Mouse (Mus musculus): ENCODE data around the gene Anapc15. TPM values are rescaled to one million over a fixed set of nuclear protein-coding genes. Genes with fewer than 3 reads are reported as not detected.

Anapc15 gene
- polyA plus RNA-seq, 1 experiment from 2014 or later, result 82.2 TPM

GRCm38 (mm10) chr7:101882413-101883154 lies 19.1 kb downstream of the Anapc15 start:
- 50% methylated on average over 9 of the region's 9 CpGs for WGBS (ENCODE audit: insufficient replicate concordance)
- Histone ChIP-seq H3K4me2 (no peak overlapping the region), H3K4me1 (no peaks in the 10 kb centered on the region), H3K27ac (no peak overlapping the region), H3K36me3 (no peaks in the 10 kb centered on the region), H3K9me3 (replicated peaks) (no peaks in the 10 kb centered on the region), H3K27me3 (replicated peaks) (no peaks in the 10 kb centered on the region; the same call in 1 of the 2 replicates), H3K9ac (no peak overlapping the region), H3K4me3 (no peak overlapping the region)
- no peak for ATAC-seq

GRCm38 (mm10) chr7:101884160-101884559 lies 20.6 kb downstream of the Anapc15 start:
- Histone ChIP-seq H3K9ac (no peak overlapping the region), H3K36me3 (no peaks in the 10 kb centered on the region), H3K27me3 (replicated peaks) (no peaks in the 10 kb centered on the region; the same call in 1 of the 2 replicates), H3K4me1 (no peaks in the 10 kb centered on the region), H3K4me2 (no peak overlapping the region), H3K27ac (no peak overlapping the region), H3K4me3 (no peak overlapping the region), H3K9me3 (replicated peaks) (no peaks in the 10 kb centered on the region)
- 80% methylated on average over 4 of the region's 4 CpGs for WGBS (ENCODE audit: insufficient replicate concordance)
- no peak for ATAC-seq

GRCm38 (mm10) chr7:101886274-101886673 lies 22.8 kb downstream of the Anapc15 start:
- no peaks in the 10 kb centered on the region for H3K36me3 ChIP-seq
- H3K4me3 ChIP-seq, result no peak overlapping the region
- H3K9me3 ChIP-seq (replicated peaks), result no peaks in the 10 kb centered on the region
- WGBS (ENCODE audit: insufficient replicate concordance), result 78% methylated on average over 6 of the region's 6 CpGs
- H3K27me3 ChIP-seq (replicated peaks), result no peaks in the 10 kb centered on the region; the same call in 1 of the 2 replicates
- H3K4me2 ChIP-seq, result no peak overlapping the region
- no peaks in the 10 kb centered on the region for H3K4me1 ChIP-seq
- no peak for ATAC-seq
- no peak overlapping the region for H3K9ac ChIP-seq
- no peak overlapping the region for H3K27ac ChIP-seq

GRCm38 (mm10) chr7:101888460-101888859 lies 24.9 kb downstream of the Anapc15 start:
- H3K9ac ChIP-seq, result no peak overlapping the region
- no peak for ATAC-seq
- no peak overlapping the region for H3K4me3 ChIP-seq
- H3K27me3 ChIP-seq (replicated peaks), result no peaks in the 10 kb centered on the region; the same call in 1 of the 2 replicates
- H3K27ac ChIP-seq, result no peak overlapping the region
- H3K4me2 ChIP-seq, result no peak overlapping the region
- H3K9me3 ChIP-seq (replicated peaks), result no peaks in the 10 kb centered on the region
- H3K4me1 ChIP-seq, result no peaks in the 10 kb centered on the region
- no peaks in the 10 kb centered on the region for H3K36me3 ChIP-seq
- WGBS (ENCODE audit: insufficient replicate concordance), result 75% methylated on average over 4 of the region's 4 CpGs

- no peaks in the 10 kb centered on the region for H3K9me3 ChIP-seq (replicated peaks)
- peak overlapping the region; percentile 69 for H3K9ac ChIP-seq
- whole genome bisulfite sequencing (ENCODE audit: insufficient replicate concordance), result 33% methylated on average over 9 of the region's 9 CpGs
- ATAC-seq, result peak; percentile 0; the same call in 1 of the 2 replicates
- peak overlapping the region; percentile 87 for H3K4me2 ChIP-seq
- peaks cover 28% of the 10 kb centered on the region for H3K36me3 ChIP-seq
- H3K4me3 ChIP-seq, result peak overlapping the region; percentile 71
- H3K4me1 ChIP-seq, result peaks cover 26% of the 10 kb centered on the region
- H3K27ac ChIP-seq, result peak overlapping the region; percentile 81
- no peaks in the 10 kb centered on the region for H3K27me3 ChIP-seq (replicated peaks)
Observed at GRCm38 (mm10) chr7:101895695-101896094, 32.2 kb downstream of the Anapc15 start.

GRCm38 (mm10) chr7:101896104-101897066 lies 32.9 kb downstream of the Anapc15 start:
- Histone ChIP-seq H3K27me3 (replicated peaks) (no peaks in the 10 kb centered on the region), H3K36me3 (peaks cover 35% of the 10 kb centered on the region), H3K4me1 (peaks cover 26% of the 10 kb centered on the region), H3K9me3 (replicated peaks) (no peaks in the 10 kb centered on the region), H3K9ac (peak overlapping the region; percentile 80), H3K4me2 (peak overlapping the region; percentile 87), H3K4me3 (peak overlapping the region; percentile 71), H3K27ac (peak overlapping the region; percentile 89)
- under 1% methylated on average over 57 of the region's 57 CpGs for whole genome bisulfite sequencing (ENCODE audit: insufficient replicate concordance)
- ATAC-seq, result peak; percentile 98

GRCm38 (mm10) chr7:101900331-101901097 lies 37.0 kb downstream of the Anapc15 start:
- 87% methylated on average over 16 of the region's 16 CpGs for WGBS (ENCODE audit: insufficient replicate concordance)
- Histone ChIP-seq H3K4me1 (peaks cover 22% of the 10 kb centered on the region), H3K27me3 (replicated peaks) (no peaks in the 10 kb centered on the region), H3K36me3 (peaks cover 49% of the 10 kb centered on the region), H3K4me2 (no peak overlapping the region), H3K9ac (no peak overlapping the region), H3K9me3 (replicated peaks) (no peaks in the 10 kb centered on the region), H3K4me3 (no peak overlapping the region), H3K27ac (no peak overlapping the region; the same call in 1 of the 2 replicates)
- ATAC-seq, result no peak

- no peaks in the 10 kb centered on the region for H3K9me3 ChIP-seq (replicated peaks)
- no peaks in the 10 kb centered on the region for H3K27me3 ChIP-seq (replicated peaks)
- no peak overlapping the region for H3K27ac ChIP-seq
- no peak overlapping the region for H3K4me2 ChIP-seq
- ATAC-seq, result no peak
- H3K36me3 ChIP-seq, result peaks cover 49% of the 10 kb centered on the region
- peaks cover 25% of the 10 kb centered on the region for H3K4me1 ChIP-seq
- H3K4me3 ChIP-seq, result no peak overlapping the region
- no peak overlapping the region for H3K9ac ChIP-seq
- 84% methylated on average over 10 of the region's 10 CpGs for WGBS (ENCODE audit: insufficient replicate concordance)
Observed at GRCm38 (mm10) chr7:101901969-101902368, 38.5 kb downstream of the Anapc15 start.

GRCm38 (mm10) chr7:101902846-101903245 lies 39.3 kb downstream of the Anapc15 start:
- ATAC-seq, result no peak

GRCm38 (mm10) chr7:101905561-101906286 lies 42.2 kb downstream of the Anapc15 start, which contains the start of gene Lamtor1:
Gene Lamtor1 (plus strand): TSS chr7:101905904.
- Histone ChIP-seq H3K4me1 (peaks cover 36% of the 10 kb centered on the region), H3K4me2 (peak within 1 kb of the TSS; percentile 79)
- under 1% methylated on average over 61 of the region's 61 CpGs for WGBS (ENCODE audit: insufficient replicate concordance)

More at GRCm38 (mm10) chr7:101902846-101903245, 39.3 kb downstream of the Anapc15 start:
- Histone ChIP-seq H3K4me3 (no peak overlapping the region), H3K27ac (no peak overlapping the region), H3K4me2 (no peak overlapping the region), H3K4me1 (peaks cover 24% of the 10 kb centered on the region), H3K9me3 (replicated peaks) (no peaks in the 10 kb centered on the region), H3K36me3 (peaks cover 48% of the 10 kb centered on the region), H3K9ac (no peak overlapping the region), H3K27me3 (replicated peaks) (no peaks in the 10 kb centered on the region)

GRCm38 (mm10) chr7:101906287-101906681 lies 42.8 kb downstream of the Anapc15 start, which contains the start of gene Tomt:
Gene Tomt (minus strand): TSS chr7:101906359.
- H3K9me3 ChIP-seq (replicated peaks), result no peaks in the 10 kb centered on the region
- peak within 1 kb of the TSS; percentile 79 for H3K4me2 ChIP-seq
- peak within 1 kb of the TSS; percentile 90 for H3K9ac ChIP-seq
- H3K4me1 ChIP-seq, result peaks cover 36% of the 10 kb centered on the region
- ATAC-seq, result no peak
- peak within 1 kb of the TSS; percentile 93 for H3K27ac ChIP-seq
- peaks cover 39% of the 10 kb centered on the region for H3K36me3 ChIP-seq
- H3K27me3 ChIP-seq (replicated peaks), result no peaks in the 10 kb centered on the region
- H3K4me3 ChIP-seq, result peak within 1 kb of the TSS; percentile 84
- WGBS (ENCODE audit: insufficient replicate concordance), result 7% methylated on average over 11 of the region's 11 CpGs

More at GRCm38 (mm10) chr7:101905561-101906286, 42.2 kb downstream of the Anapc15 start, which contains the start of gene Lamtor1:
- Histone ChIP-seq H3K4me3 (peak within 1 kb of the TSS; percentile 84), H3K9ac (peak within 1 kb of the TSS; percentile 90), H3K27ac (peak within 1 kb of the TSS; percentile 93), H3K36me3 (peaks cover 39% of the 10 kb centered on the region), H3K9me3 (replicated peaks) (no peaks in the 10 kb centered on the region), H3K27me3 (replicated peaks) (no peaks in the 10 kb centered on the region)
- ATAC-seq, result peak; percentile 95

Data from liver, embryonic 12.5 days (tissue).